Mouse (Mus musculus): ENCODE measurements around the gene Cldn6. TPM values are rescaled to one million over a fixed set of nuclear protein-coding genes. Genes with fewer than 3 reads are reported as not detected.

Gene Cldn6
- polyA plus RNA-seq, 1 experiment from 2014 or later = 0.24 TPM

GRCm38 (mm10) chr17:23654410-23654809 is 24.6 kb upstream of the Cldn6 start:
- ATAC-seq = no peak
- Histone ChIP-seq H3K4me3 (replicated peaks; ENCODE audit: low read length) (no peak overlapping the region), H3K9ac (replicated peaks; ENCODE audit: low read depth, low read length) (no peak overlapping the region), H3K4me1 (replicated peaks; ENCODE audit: control insufficient read depth, insufficient read depth, low read length) (no peaks in the 10 kb centered on the region), H3K27me3 (replicated peaks; ENCODE audit: control insufficient read depth, insufficient read depth, low read length) (0 out of 2 replicates have a peak, but pooled peaks cover 6% of the 10 kb centered on the region), H3K9me3 (ENCODE audit: control insufficient read depth, low read length) (no peaks in the 10 kb centered on the region), H3K36me3 (ENCODE audit: control insufficient read depth, insufficient read depth) (no peaks in the 10 kb centered on the region), H3K27ac (ENCODE audit: low read length) (no peak overlapping the region), H3K4me2 (ENCODE audit: low read length) (no peak overlapping the region)
- 69% methylated on average over 2 of the region's 2 CpGs for WGBS

- H3K4me2 ChIP-seq (ENCODE audit: low read length) = no peak overlapping the region
- whole genome bisulfite sequencing = 90% methylated on average over 3 of the region's 3 CpGs
- H3K4me3 ChIP-seq (replicated peaks; ENCODE audit: low read length) = no peak overlapping the region
- no peaks in the 10 kb centered on the region for H3K36me3 ChIP-seq (ENCODE audit: control insufficient read depth, insufficient read depth)
- no peaks in the 10 kb centered on the region for H3K9me3 ChIP-seq (ENCODE audit: control insufficient read depth, low read length)
- H3K27me3 ChIP-seq (replicated peaks; ENCODE audit: control insufficient read depth, insufficient read depth, low read length) = peaks cover 38% of the 10 kb centered on the region
- 0 out of 2 replicates have a peak, but pooled peaks cover 2% of the 10 kb centered on the region for H3K4me1 ChIP-seq (replicated peaks; ENCODE audit: control insufficient read depth, insufficient read depth, low read length)
- H3K27ac ChIP-seq (ENCODE audit: low read length) = no peak overlapping the region
- H3K9ac ChIP-seq (replicated peaks; ENCODE audit: low read depth, low read length) = no peak overlapping the region
- no peak for ATAC-seq
Observed at GRCm38 (mm10) chr17:23658450-23658849, 20.6 kb upstream of the Cldn6 start.

GRCm38 (mm10) chr17:23660117-23660875 is 18.8 kb upstream of the Cldn6 start, which contains the start of gene Bicdl2:
Gene Bicdl2 (plus strand): TSS chr17:23660506.
- Histone ChIP-seq H3K9ac (replicated peaks; ENCODE audit: low read depth, low read length) (no peak within 1 kb of the TSS), H3K27me3 (replicated peaks; ENCODE audit: control insufficient read depth, insufficient read depth, low read length) (peaks cover 38% of the 10 kb centered on the region), H3K4me3 (replicated peaks; ENCODE audit: low read length) (no peak within 1 kb of the TSS), H3K27ac (ENCODE audit: low read length) (no peak within 1 kb of the TSS), H3K36me3 (ENCODE audit: control insufficient read depth, insufficient read depth) (no peaks in the 10 kb centered on the region), H3K9me3 (ENCODE audit: control insufficient read depth, low read length) (no peaks in the 10 kb centered on the region), H3K4me2 (ENCODE audit: low read length) (no peak within 1 kb of the TSS), H3K4me1 (replicated peaks; ENCODE audit: control insufficient read depth, insufficient read depth, low read length) (0 out of 2 replicates have a peak, but pooled peaks cover 2% of the 10 kb centered on the region)
- no peak for ATAC-seq
- WGBS = 5% methylated on average over 27 of the region's 27 CpGs

GRCm38 (mm10) chr17:23660876-23661200 is 18.2 kb upstream of the Cldn6 start:
- no peak overlapping the region for H3K4me2 ChIP-seq (ENCODE audit: low read length)

DNA sequence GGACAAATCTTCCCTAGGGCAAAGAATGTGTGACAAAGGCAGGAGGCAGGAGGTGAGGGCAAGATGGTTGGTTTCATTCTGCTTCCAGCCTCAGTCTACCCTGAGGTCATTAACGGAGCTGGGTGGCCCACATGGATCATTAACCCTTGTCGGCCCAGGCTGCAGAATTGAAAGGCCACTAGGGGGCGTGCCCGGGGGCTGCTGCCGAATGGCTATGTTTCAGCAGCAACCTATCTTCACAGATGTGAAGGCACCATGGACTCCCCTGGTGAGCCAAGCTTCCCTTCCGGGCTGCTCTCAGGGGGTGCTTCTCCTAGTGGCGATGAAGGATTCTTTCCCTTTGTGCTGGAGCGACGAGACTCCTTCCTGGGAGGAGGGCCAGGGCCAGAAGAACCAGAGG is 17.5 kb upstream of the Cldn6 start:
- H3K36me3 ChIP-seq (ENCODE audit: control insufficient read depth, insufficient read depth) = no peaks in the 10 kb centered on the region
- no peak overlapping the region for H3K9ac ChIP-seq (replicated peaks; ENCODE audit: low read depth, low read length)
- no peak for ATAC-seq
- H3K4me2 ChIP-seq (ENCODE audit: low read length) = no peak overlapping the region
- H3K27ac ChIP-seq (ENCODE audit: low read length) = no peak overlapping the region
- H3K4me3 ChIP-seq (replicated peaks; ENCODE audit: low read length) = no peak overlapping the region
- H3K9me3 ChIP-seq (ENCODE audit: control insufficient read depth, low read length) = no peaks in the 10 kb centered on the region
- 4% methylated on average over 9 of the region's 9 CpGs for WGBS
- H3K4me1 ChIP-seq (replicated peaks; ENCODE audit: control insufficient read depth, insufficient read depth, low read length) = 0 out of 2 replicates have a peak, but pooled peaks cover 2% of the 10 kb centered on the region
- peaks cover 38% of the 10 kb centered on the region for H3K27me3 ChIP-seq (replicated peaks; ENCODE audit: control insufficient read depth, insufficient read depth, low read length)

More at GRCm38 (mm10) chr17:23660876-23661200, 18.2 kb upstream of the Cldn6 start:
- Histone ChIP-seq H3K4me1 (replicated peaks; ENCODE audit: control insufficient read depth, insufficient read depth, low read length) (0 out of 2 replicates have a peak, but pooled peaks cover 2% of the 10 kb centered on the region), H3K27ac (ENCODE audit: low read length) (no peak overlapping the region), H3K36me3 (ENCODE audit: control insufficient read depth, insufficient read depth) (no peaks in the 10 kb centered on the region), H3K9ac (replicated peaks; ENCODE audit: low read depth, low read length) (no peak overlapping the region), H3K27me3 (replicated peaks; ENCODE audit: control insufficient read depth, insufficient read depth, low read length) (peaks cover 38% of the 10 kb centered on the region), H3K9me3 (ENCODE audit: control insufficient read depth, low read length) (no peaks in the 10 kb centered on the region), H3K4me3 (replicated peaks; ENCODE audit: low read length) (no peak overlapping the region)
- ATAC-seq = no peak
- WGBS = 4% methylated on average over 12 of the region's 14 CpGs

GRCm38 (mm10) chr17:23664556-23665021 is 14.5 kb upstream of the Cldn6 start:
- Histone ChIP-seq H3K9me3 (ENCODE audit: control insufficient read depth, low read length) (no peaks in the 10 kb centered on the region), H3K27ac (ENCODE audit: low read length) (no peak overlapping the region), H3K4me3 (replicated peaks; ENCODE audit: low read length) (no peak overlapping the region), H3K9ac (replicated peaks; ENCODE audit: low read depth, low read length) (no peak overlapping the region), H3K36me3 (ENCODE audit: control insufficient read depth, insufficient read depth) (no peaks in the 10 kb centered on the region; the same call in 1 of the 2 replicates), H3K27me3 (replicated peaks; ENCODE audit: control insufficient read depth, insufficient read depth, low read length) (peaks cover 32% of the 10 kb centered on the region), H3K4me1 (replicated peaks; ENCODE audit: control insufficient read depth, insufficient read depth, low read length) (0 out of 2 replicates have a peak, but pooled peaks cover 2% of the 10 kb centered on the region), H3K4me2 (ENCODE audit: low read length) (no peak overlapping the region)
- ATAC-seq = no peak
- WGBS = 15% methylated on average over 5 of the region's 5 CpGs

GRCm38 (mm10) chr17:23665511-23665910 is 13.5 kb upstream of the Cldn6 start:
- WGBS = 84% methylated on average over 14 of the region's 14 CpGs
- no peak for ATAC-seq
- Histone ChIP-seq H3K4me1 (replicated peaks; ENCODE audit: control insufficient read depth, insufficient read depth, low read length) (no peaks in the 10 kb centered on the region), H3K9ac (replicated peaks; ENCODE audit: low read depth, low read length) (no peak overlapping the region), H3K36me3 (ENCODE audit: control insufficient read depth, insufficient read depth) (no peaks in the 10 kb centered on the region; the same call in 1 of the 2 replicates), H3K9me3 (ENCODE audit: control insufficient read depth, low read length) (no peaks in the 10 kb centered on the region), H3K27me3 (replicated peaks; ENCODE audit: control insufficient read depth, insufficient read depth, low read length) (peaks cover 24% of the 10 kb centered on the region), H3K27ac (ENCODE audit: low read length) (no peak overlapping the region), H3K4me3 (replicated peaks; ENCODE audit: low read length) (no peak overlapping the region), H3K4me2 (ENCODE audit: low read length) (no peak overlapping the region)

GRCm38 (mm10) chr17:23670516-23671074 is 8.5 kb upstream of the Cldn6 start:
- no peak overlapping the region for H3K4me2 ChIP-seq (ENCODE audit: low read length)

DNA sequence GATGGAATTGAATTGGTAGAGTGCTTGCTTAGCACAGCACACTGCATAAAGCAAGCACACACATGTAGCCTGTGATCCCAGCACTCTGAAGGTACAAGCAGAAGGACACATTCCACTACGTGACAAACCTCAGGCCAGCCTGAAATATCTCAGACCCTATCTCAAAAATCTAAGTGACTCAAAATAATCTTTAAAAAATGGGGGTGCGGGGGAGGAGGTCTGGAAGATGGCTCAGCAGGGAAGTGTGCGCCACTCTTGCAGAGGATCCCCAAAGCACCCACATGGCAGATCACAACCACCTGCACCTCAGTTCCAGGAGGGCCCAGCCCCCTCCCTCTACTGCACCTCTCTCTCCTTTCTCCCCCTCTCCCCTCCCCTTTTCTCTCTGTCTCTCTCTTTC is 7.5 kb upstream of the Cldn6 start:
- no peak for ATAC-seq
- H3K27me3 ChIP-seq (replicated peaks; ENCODE audit: control insufficient read depth, insufficient read depth, low read length) = peaks cover 9% of the 10 kb centered on the region; the same call in 1 of the 2 replicates
- no peak overlapping the region for H3K4me3 ChIP-seq (replicated peaks; ENCODE audit: low read length)
- no peak overlapping the region for H3K27ac ChIP-seq (ENCODE audit: low read length)
- H3K9me3 ChIP-seq (ENCODE audit: control insufficient read depth, low read length) = no peaks in the 10 kb centered on the region
- WGBS = 99% methylated on average over 3 of the region's 3 CpGs
- peaks cover 21% of the 10 kb centered on the region for H3K4me1 ChIP-seq (replicated peaks; ENCODE audit: control insufficient read depth, insufficient read depth, low read length)
- H3K4me2 ChIP-seq (ENCODE audit: low read length) = no peak overlapping the region
- no peaks in the 10 kb centered on the region; the same call in 1 of the 2 replicates for H3K36me3 ChIP-seq (ENCODE audit: control insufficient read depth, insufficient read depth)
- H3K9ac ChIP-seq (replicated peaks; ENCODE audit: low read depth, low read length) = no peak overlapping the region

More at GRCm38 (mm10) chr17:23670516-23671074, 8.5 kb upstream of the Cldn6 start:
- WGBS = 91% methylated on average over 7 of the region's 7 CpGs
- no peak for ATAC-seq
- Histone ChIP-seq H3K36me3 (ENCODE audit: control insufficient read depth, insufficient read depth) (no peaks in the 10 kb centered on the region; the same call in 1 of the 2 replicates), H3K27ac (ENCODE audit: low read length) (no peak overlapping the region), H3K4me1 (replicated peaks; ENCODE audit: control insufficient read depth, insufficient read depth, low read length) (peaks cover 16% of the 10 kb centered on the region), H3K27me3 (replicated peaks; ENCODE audit: control insufficient read depth, insufficient read depth, low read length) (peaks cover under 1% of the 10 kb centered on the region; the same call in 1 of the 2 replicates), H3K9me3 (ENCODE audit: control insufficient read depth, low read length) (no peaks in the 10 kb centered on the region), H3K9ac (replicated peaks; ENCODE audit: low read depth, low read length) (no peak overlapping the region), H3K4me3 (replicated peaks; ENCODE audit: low read length) (no peak overlapping the region)
